Mouse (Mus musculus) forebrain, postnatal 0 days (tissue): Measurements from ENCODE around the gene Pbx1. TPM values are rescaled to one million over a fixed set of nuclear protein-coding genes. Genes with fewer than 3 reads are reported as not detected.
A peak's percentile ranks its signal among the peaks of the same experiment; 100 is the strongest.

Source experiments
- ATAC-seq: fragments of 200-750 bp; cut with Nextera tagmentation; 2 replicates; pipeline ENCODE4 v1.8.0; 2017; ENCODE audit warnings: mild to moderate bottlenecking, moderate library complexity
- DNase-seq: peaks from one replicate; pipeline ENCODE4 v3.0.0-alpha.2; 2015
- H3K27ac ChIP-seq: fragments of 300-500 bp; sonication (generic); 2 replicates; pipeline ENCODE4 v1.5.1; 2014; ENCODE audit warnings: low read depth, mild to moderate bottlenecking, antibody characterized with exemption, low read length, moderate library complexity, mixed read lengths
- H3K27me3 ChIP-seq: fragments of 300-500 bp; sonication (generic); 2 replicates; pipeline ENCODE4 v1.6.1; 2014; ENCODE audit warnings: mild to moderate bottlenecking, low read length, mixed read lengths; ENCODE audit not compliant: insufficient read depth
- H3K36me3 ChIP-seq: fragments of 300-500 bp; sonication (generic); 2 replicates; pipeline ENCODE4 v1.6.1; 2014; ENCODE audit warnings: mild to moderate bottlenecking, moderate library complexity; ENCODE audit not compliant: insufficient read depth
- H3K4me1 ChIP-seq: fragments of 300-500 bp; sonication (generic); 2 replicates; pipeline ENCODE4 v1.6.1; 2014; ENCODE audit warnings: antibody characterized with exemption; ENCODE audit not compliant: insufficient read depth
- H3K4me2 ChIP-seq: fragments of 300-500 bp; sonication (generic); 2 replicates; pipeline ENCODE4 v1.6.1; 2014; ENCODE audit warnings: low read depth, mild to moderate bottlenecking, moderate library complexity
- H3K4me3 ChIP-seq: fragments of 300-500 bp; sonication (generic); 2 replicates; pipeline ENCODE4 v1.5.1; 2014; ENCODE audit warnings: low read depth, low read length, mixed read lengths
- H3K9ac ChIP-seq: fragments of 300-500 bp; sonication (generic); 2 replicates; pipeline ENCODE4 v1.6.1; 2014; ENCODE audit warnings: mild to moderate bottlenecking
- H3K9me3 ChIP-seq: fragments of 300-500 bp; sonication (generic); 2 replicates; pipeline ENCODE4 v1.6.1; 2016; ENCODE audit warnings: low read length
- CTCF ChIP-seq: sonication (generic); IDR thresholded peaks from 2 replicates; pipeline ENCODE4 v1.5.1; 2016; ENCODE audit warnings: antibody characterized with exemption, control low read depth, low read depth
- WGBS: fragments of 180-500 bp; shearing (Covaris S2); extraction: QIAGEN DNeasy Blood & Tissue Kit; methylation state at CpG from one replicate; pipeline ENCODE4 v1.1.7; 2014; 5-methylcytosine and 5-hydroxymethylcytosine counted together
- polyA plus RNA-seq: library from polyadenylated mRNA; unstranded; fragments of >200 nt; fragmentation: Nextera tagmentation; extraction: Ambion mirVana; gene quantifications from 2 replicates; pipeline ENCODE4 v1.2.1, GENCODE M21; 2015
- total RNA-seq: library from RNA; depleted of rRNA; stranded (reverse); fragments of >200 nt; gene quantifications from 2 replicates; pipeline ENCODE4 v1.2.3, GENCODE M21; 2014

Gene Pbx1
- total and polyA plus RNA-seq, 2 experiments from 2014 or later: 60.5 to 95.9 TPM

DNA sequence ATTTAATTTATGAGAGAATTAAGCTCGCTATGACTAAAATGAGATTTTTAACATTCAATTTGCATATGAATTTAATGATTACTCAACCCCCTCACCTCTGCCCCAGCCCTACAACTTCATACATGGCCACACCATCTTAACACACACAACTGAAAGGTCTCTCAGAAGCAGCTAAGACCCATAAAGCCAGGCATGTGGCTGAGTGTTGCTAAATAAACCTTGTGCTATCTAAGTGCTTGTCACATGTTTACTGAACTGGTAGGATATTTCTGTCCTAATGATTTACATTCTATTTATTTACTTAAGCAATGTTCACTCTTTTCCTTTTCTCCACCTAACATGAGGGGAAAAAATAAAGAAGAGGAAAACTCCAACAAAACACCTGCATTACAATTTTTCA, 253.5 kb downstream of the Pbx1 start:
- Histone ChIP-seq H3K36me3 (peaks cover 34% of the 10 kb centered on the region), H3K4me1 (peaks cover 4% of the 10 kb centered on the region; the same call in 1 of the 2 replicates), H3K4me3 (no peak overlapping the region), H3K4me2 (no peak overlapping the region), H3K9ac (no peak overlapping the region), H3K27me3 (no peaks in the 10 kb centered on the region), H3K9me3 (no peaks in the 10 kb centered on the region), H3K27ac (no peak overlapping the region)
- DNase-seq: no peak
- 82% methylated on average over 1 of the region's 1 CpGs for WGBS
- no peak for ATAC-seq
- no peak for TF ChIP-seq CTCF

DNA sequence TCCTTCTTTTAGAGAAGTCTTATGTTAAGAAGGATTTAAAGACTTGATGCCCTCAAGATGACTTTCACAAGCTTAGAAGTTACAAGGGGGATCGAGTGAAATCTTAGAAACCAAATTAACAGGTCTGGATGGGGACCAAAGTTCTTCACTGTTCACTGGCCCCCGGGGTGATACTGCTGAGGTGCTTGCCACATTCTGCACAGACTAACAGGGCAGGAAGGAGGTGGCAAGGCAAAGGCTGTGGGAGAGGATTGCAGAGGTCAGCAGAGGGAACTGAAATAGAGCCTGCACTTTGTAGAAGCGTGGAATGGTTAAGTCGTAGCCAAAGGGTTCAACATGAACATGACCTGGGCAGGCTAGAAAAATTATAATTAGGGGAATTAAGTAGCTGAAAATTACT, 256.5 kb downstream of the Pbx1 start:
- Histone ChIP-seq H3K9me3 (no peaks in the 10 kb centered on the region), H3K27ac (no peak overlapping the region), H3K9ac (no peak overlapping the region), H3K4me1 (peaks cover 3% of the 10 kb centered on the region; the same call in 1 of the 2 replicates), H3K27me3 (no peaks in the 10 kb centered on the region), H3K36me3 (peaks cover 13% of the 10 kb centered on the region), H3K4me2 (no peak overlapping the region), H3K4me3 (no peak overlapping the region)
- no peak for ATAC-seq
- DNase-seq: no peak
- TF ChIP-seq CTCF: no peak
- WGBS: 92% methylated on average over 4 of the region's 4 CpGs

DNA sequence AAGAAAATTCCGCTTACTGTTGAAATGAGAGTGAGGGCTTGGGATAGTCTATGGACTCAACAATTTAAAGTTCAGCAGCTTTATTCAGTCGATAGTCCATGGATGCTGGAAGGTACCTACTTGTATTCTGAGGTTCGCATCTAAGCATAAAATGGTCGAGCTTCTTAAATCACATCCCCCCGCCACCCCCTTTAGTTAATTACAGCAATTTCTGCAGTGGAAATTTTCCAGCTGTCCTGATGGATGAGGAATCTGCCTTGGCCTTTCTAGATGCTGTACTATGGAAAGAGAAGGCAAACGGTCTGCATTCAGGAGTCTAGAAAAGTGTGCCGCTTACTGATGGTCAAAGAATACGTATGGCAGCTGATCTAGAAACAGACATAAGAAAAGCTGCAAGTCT, 262.3 kb downstream of the Pbx1 start:
- Histone ChIP-seq H3K9ac (no peak overlapping the region), H3K4me3 (no peak overlapping the region), H3K36me3 (peaks cover 6% of the 10 kb centered on the region; the same call in 1 of the 2 replicates), H3K4me2 (no peak overlapping the region), H3K27me3 (no peaks in the 10 kb centered on the region), H3K9me3 (no peaks in the 10 kb centered on the region), H3K4me1 (peaks cover 4% of the 10 kb centered on the region; the same call in 1 of the 2 replicates), H3K27ac (no peak overlapping the region)
- DNase-seq (no peak), ATAC-seq (no peak; the same call in 1 of the 2 replicates)
- no peak for TF ChIP-seq CTCF
- WGBS: 55% methylated on average over 8 of the region's 8 CpGs

DNA sequence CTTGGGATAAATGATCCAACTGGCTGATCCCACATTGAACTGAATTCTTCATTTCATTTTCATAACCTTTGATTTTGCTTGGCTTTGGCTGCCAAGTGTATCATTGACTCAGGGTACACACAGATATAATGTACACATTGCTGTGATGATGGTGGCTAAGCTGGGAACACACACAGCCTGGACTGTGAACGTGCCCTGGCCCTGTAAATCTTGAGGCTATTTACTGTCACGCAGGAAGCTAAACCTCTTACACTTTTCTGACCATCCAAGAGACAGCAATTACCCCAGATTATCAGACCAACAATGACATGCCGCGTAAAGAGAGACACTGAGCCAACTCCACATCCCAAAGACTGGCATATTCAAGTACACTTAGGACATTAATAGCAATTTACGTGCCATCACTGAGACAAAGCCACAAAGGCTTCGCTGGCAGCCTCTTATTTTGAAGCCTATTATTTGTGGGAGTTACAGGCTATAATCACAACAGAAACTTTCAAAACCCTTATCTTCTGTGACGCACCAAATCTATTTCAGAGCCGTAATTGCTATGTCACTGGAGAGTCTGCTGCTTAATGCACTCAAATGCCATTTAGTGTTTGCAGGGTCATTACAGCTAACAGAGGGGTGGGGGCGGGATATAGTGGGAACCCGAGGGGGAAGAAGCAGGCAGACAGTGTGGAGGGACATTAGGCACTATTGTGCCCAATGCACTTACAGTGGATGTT, 262.9 kb downstream of the Pbx1 start:
- DNase-seq: peak; percentile 50
- Histone ChIP-seq H3K27ac (no peak overlapping the region), H3K4me3 (no peak overlapping the region), H3K9ac (no peak overlapping the region), H3K36me3 (peaks cover 6% of the 10 kb centered on the region; the same call in 1 of the 2 replicates), H3K27me3 (no peaks in the 10 kb centered on the region), H3K9me3 (no peaks in the 10 kb centered on the region), H3K4me1 (peaks cover 10% of the 10 kb centered on the region), H3K4me2 (no peak overlapping the region)
- no peak for TF ChIP-seq CTCF
- WGBS: 28% methylated on average over 10 of the region's 10 CpGs
- ATAC-seq: peak; percentile 84

DNA sequence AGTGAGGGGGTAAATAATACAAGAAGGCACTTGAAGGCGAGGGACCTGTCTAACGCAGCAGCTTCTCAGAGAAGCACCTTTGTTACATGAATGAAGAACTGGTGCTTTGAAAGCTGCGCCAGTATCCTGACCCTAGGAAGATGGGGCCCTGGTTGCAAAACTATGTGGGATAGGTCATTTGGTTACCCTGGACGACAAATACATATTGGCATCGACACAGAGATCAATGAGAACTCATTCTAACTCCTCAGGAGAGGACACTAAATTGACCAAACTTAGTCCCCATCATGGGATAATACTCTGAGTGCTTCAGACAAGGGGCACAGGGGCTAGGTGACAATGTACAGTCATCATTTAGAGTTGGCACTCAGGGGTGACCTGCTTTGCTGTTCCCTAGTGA, 264.3 kb downstream of the Pbx1 start:
- Histone ChIP-seq H3K4me3 (no peak overlapping the region), H3K27me3 (no peaks in the 10 kb centered on the region), H3K4me1 (peaks cover 10% of the 10 kb centered on the region), H3K9me3 (no peaks in the 10 kb centered on the region), H3K27ac (no peak overlapping the region), H3K36me3 (0 out of 2 replicates have a peak, but pooled peaks cover 4% of the 10 kb centered on the region), H3K9ac (no peak overlapping the region), H3K4me2 (no peak overlapping the region)
- DNase-seq: no peak
- ATAC-seq: no peak
- 93% methylated on average over 5 of the region's 5 CpGs for WGBS
- no peak for TF ChIP-seq CTCF

- H3K27ac ChIP-seq: no peak overlapping the region
- peaks cover 10% of the 10 kb centered on the region for H3K4me1 ChIP-seq
- H3K4me2 ChIP-seq: no peak overlapping the region
- no peaks in the 10 kb centered on the region for H3K9me3 ChIP-seq
- 0 out of 2 replicates have a peak, but pooled peaks cover 4% of the 10 kb centered on the region for H3K36me3 ChIP-seq
- no peak overlapping the region for H3K4me3 ChIP-seq
- 99% methylated on average over 2 of the region's 2 CpGs for WGBS
- ATAC-seq: no peak
- TF ChIP-seq CTCF: no peak
- DNase-seq: no peak
- no peaks in the 10 kb centered on the region for H3K27me3 ChIP-seq
- H3K9ac ChIP-seq: no peak overlapping the region
Measured at GRCm38 (mm10) chr1:168166841-168167240, 265.2 kb downstream of the Pbx1 start.

DNA sequence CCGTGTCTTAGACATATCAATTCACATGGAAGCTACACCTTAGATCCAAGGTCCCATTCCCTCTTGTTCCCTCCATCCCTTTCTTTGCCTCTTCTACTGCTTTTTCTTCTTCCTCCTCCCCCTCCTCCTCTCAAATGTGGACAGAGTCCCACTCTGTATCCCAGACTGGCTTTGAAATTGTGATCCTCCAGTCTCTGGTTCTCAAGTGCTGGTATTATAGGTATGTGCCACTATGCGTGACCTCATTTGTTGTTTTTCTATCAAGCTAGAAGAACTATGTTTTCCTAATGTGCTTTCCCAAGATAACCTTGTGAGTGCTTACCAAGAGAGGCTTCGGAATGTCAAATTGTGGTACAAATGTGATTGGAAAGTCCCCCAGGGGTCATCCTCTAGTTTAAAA, 267.1 kb downstream of the Pbx1 start:
- DNase-seq (no peak), ATAC-seq (no peak)
- peaks cover 7% of the 10 kb centered on the region; the same call in 1 of the 2 replicates for H3K36me3 ChIP-seq
- H3K9me3 ChIP-seq: no peaks in the 10 kb centered on the region
- H3K9ac ChIP-seq: no peak overlapping the region
- H3K4me3 ChIP-seq: no peak overlapping the region
- TF ChIP-seq CTCF: no peak
- H3K4me1 ChIP-seq: peaks cover 10% of the 10 kb centered on the region
- H3K4me2 ChIP-seq: no peak overlapping the region
- 84% methylated on average over 3 of the region's 3 CpGs for WGBS
- no peaks in the 10 kb centered on the region for H3K27me3 ChIP-seq
- peak overlapping the region; percentile 35; the same call in 1 of the 2 replicates for H3K27ac ChIP-seq
